Mouse (Mus musculus) left cerebral cortex, adult 11 months (tissue): Measurements from ENCODE around the gene Slc6a21.
A peak's percentile ranks its signal among the peaks of the same experiment; 100 is the strongest.

Source experiments
- DNase-seq: peaks from one replicate; pipeline ENCODE4 v3.0.0; 2022; ENCODE audit warnings: low spot score

The Slc6a21 gene

GRCm38 (mm10) chr7:45277136-45277760, at the start of gene Slc6a21:
Gene Slc6a21 (plus strand): TSS chr7:45277513.
- DNase-seq, result no peak

- no peak for DNase-seq
Observed at GRCm38 (mm10) chr7:45228548-45228947, 48.8 kb upstream of the Slc6a21 start.

- DNase-seq, result no peak
Observed at GRCm38 (mm10) chr7:45229046-45229445, 48.3 kb upstream of the Slc6a21 start.

GRCm38 (mm10) chr7:45229459-45230203, 47.7 kb upstream of the Slc6a21 start:
- DNase-seq, result no peak

- no peak for DNase-seq
Observed at GRCm38 (mm10) chr7:45231192-45231591, 46.1 kb upstream of the Slc6a21 start.

- no peak for DNase-seq
Observed at GRCm38 (mm10) chr7:45231941-45232340, 45.4 kb upstream of the Slc6a21 start.

- DNase-seq, result peak; percentile 42
Observed at GRCm38 (mm10) chr7:45232716-45233465, 44.4 kb upstream of the Slc6a21 start.

- DNase-seq, result peak; percentile 58
Observed at GRCm38 (mm10) chr7:45233580-45234332, 43.6 kb upstream of the Slc6a21 start.

- no peak for DNase-seq
Observed at GRCm38 (mm10) chr7:45234333-45234841, 42.9 kb upstream of the Slc6a21 start.

- no peak for DNase-seq
Observed at GRCm38 (mm10) chr7:45234922-45235571, 42.3 kb upstream of the Slc6a21 start.

- no peak for DNase-seq
Observed at GRCm38 (mm10) chr7:45235656-45236180, 41.6 kb upstream of the Slc6a21 start.

- DNase-seq, result no peak
Observed at GRCm38 (mm10) chr7:45237747-45238699, 39.3 kb upstream of the Slc6a21 start.

- DNase-seq, result no peak
Observed at GRCm38 (mm10) chr7:45238723-45239496, 38.4 kb upstream of the Slc6a21 start, which contains the start of gene Cd37. Gene Cd37 (minus strand): TSS chr7:45239115.

- no peak for DNase-seq
Observed at GRCm38 (mm10) chr7:45240109-45240508, 37.2 kb upstream of the Slc6a21 start.

- peak; percentile 62 for DNase-seq
Observed at GRCm38 (mm10) chr7:45240633-45241388, 36.5 kb upstream of the Slc6a21 start, which contains the start of gene Slc6a16. Gene Slc6a16 (plus strand): TSS chr7:45241085.

GRCm38 (mm10) chr7:45241389-45241749, 35.9 kb upstream of the Slc6a21 start:
- no peak for DNase-seq

GRCm38 (mm10) chr7:45247666-45248065, 29.6 kb upstream of the Slc6a21 start:
- DNase-seq, result no peak

- DNase-seq, result no peak
Observed at GRCm38 (mm10) chr7:45253806-45254205, 23.5 kb upstream of the Slc6a21 start.
